Mouse (Mus musculus): ENCODE measurements around the gene 4930544G11Rik.

4930544G11Rik gene

DNA sequence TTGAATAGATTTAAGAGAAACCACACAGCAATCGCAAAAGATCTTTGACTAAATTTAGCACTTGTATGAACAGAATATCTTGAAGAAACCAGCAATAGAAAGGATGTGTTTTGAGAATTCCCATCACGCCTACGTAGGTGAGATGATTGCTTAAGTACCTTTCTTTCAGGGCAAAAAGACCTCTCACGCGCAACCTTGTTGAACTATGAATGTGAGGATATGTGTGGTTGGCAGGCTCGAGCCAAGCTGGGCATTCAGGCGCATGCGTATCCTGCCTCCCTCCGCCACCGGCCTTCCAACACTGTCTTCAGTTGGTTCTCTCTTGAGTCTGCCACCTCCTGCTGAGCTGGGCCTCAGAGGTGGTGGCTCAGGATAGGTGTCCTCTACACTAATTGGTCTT, at the start of gene 4930544G11Rik:
Gene 4930544G11Rik, plus strand, starts transcription at position 301 of the 400 bp plus-strand sequence.
- no peak for DNase-seq (ENCODE audit: low spot score)

DNA sequence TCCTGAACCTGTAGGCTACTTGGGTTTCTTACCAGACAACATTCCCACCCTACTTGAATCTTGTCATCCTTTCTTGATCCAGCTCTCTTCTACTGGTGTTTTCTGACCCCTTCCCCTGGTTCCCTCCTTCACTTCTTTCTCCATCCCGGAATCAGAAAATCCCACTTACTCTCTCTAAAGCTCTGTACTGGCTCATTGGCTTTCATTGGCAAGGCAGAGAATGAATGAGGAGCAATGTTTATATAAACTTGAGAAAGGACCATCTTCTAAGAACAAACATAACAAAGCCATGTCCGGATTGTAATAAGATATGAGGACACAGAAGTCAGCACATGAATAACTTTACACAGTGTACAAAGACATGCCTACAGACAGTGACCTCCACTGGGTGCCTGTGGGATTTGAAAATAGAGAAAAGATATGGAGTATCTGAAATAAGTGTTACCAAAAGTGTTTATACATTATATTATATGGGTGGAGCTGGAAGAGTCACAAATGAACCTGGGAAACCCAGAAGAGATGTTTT, 45.7 kb upstream of the 4930544G11Rik start:
- DNase-seq (ENCODE audit: low spot score), result no peak

DNA sequence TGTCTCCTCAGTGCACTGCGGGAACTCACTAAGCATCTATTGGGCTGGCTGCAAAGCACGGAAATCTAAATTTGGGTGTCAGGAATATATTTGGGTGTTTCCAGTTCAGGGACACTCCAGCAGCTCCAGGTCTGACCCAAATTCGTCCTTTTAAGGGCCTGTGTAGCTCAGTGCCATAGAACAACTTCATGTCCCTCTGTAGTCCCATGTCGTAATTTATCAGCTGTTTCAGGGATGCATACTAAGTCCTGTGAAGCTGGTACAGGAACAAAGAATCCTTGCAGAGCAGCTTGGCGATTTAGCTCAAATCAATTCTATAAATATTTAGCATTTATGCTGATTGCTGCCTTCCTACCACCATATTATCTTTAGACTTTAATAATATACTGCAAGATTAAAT, 37.0 kb upstream of the 4930544G11Rik start:
- no peak for DNase-seq (ENCODE audit: low spot score)

DNA sequence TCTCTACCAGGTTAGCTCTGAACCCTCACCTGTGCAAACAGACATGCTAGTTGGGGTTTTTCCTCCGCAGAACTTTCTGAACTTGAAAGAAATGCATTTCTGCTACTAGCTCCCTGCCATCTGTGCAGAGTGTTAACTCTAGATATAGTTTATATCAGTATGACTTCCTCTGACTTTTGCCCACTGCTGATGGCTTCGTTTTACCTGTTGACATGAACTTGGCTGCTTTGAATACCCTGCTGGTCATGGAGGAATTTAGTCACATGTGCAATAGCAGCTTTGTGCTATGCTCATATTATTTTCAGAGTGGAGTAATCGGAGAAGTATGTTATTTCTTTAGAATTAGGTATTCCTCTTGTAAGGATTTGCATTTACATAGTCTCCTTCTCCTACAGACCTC, 30.7 kb upstream of the 4930544G11Rik start:
- DNase-seq (ENCODE audit: low spot score), result no peak

DNA sequence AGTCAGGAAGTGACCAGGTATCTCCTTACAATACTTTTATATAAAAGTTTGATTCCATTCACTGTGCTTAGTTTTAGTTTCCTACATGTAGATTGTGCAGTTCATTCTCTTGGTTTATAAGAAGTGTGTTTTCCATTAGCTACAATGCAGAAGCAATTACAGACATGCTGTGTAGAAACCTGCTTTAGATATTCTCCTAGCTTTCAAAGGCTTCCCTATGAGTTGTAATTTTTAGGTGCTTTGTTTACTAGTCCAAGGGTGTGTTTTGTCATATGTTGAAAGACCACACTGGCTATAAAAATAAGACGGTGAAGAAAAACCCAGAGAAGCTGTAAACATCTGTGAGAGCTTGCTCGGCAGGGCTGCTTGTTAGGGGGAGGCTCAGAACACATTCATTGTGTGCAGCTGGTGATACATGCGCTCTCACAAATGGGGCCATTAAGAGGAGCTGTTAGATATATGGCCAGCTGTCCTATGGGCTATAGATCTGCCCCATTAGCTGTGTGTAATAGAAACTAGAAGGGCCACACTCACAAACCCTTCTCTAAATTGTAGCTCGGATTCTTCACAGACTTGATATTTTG, 28.8 kb upstream of the 4930544G11Rik start:
- no peak for DNase-seq (ENCODE audit: low spot score)

DNA sequence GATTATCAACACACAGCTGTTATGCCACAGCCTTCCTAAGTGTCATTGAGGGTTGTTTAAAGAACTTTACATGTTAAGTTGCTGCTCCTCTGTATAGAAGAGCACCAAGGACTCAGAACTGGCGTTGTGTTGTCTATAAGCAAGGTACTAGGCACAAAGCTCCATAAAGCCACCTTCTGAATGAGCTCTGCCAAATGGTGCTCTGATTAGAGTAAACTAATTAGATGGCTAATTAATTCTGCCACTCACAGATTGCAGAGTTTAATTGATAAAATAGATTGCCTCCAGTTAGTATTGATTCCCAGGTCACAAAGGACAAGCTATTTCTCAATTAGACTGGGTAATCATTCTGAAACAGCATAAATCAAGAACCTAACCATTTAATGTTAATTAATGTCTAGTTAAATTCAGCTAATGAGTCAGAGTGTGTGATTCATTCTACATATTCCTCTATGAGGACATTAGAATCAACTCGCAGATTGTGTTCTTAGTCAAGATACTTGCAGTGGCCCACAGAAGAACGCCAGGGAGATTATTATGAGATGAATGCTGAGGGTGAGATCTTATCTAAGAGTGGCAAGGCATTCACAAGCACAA, 26.6 kb upstream of the 4930544G11Rik start:
- no peak for DNase-seq (ENCODE audit: low spot score)

GRCm38 (mm10) chr6:65930523-65930922, 21.9 kb upstream of the 4930544G11Rik start:
- DNase-seq (ENCODE audit: low spot score), result no peak

- no peak for DNase-seq (ENCODE audit: low spot score)
These were observed 19.6 kb upstream of the 4930544G11Rik start for GRCm38 (mm10) chr6:65932776-65933175.

DNA sequence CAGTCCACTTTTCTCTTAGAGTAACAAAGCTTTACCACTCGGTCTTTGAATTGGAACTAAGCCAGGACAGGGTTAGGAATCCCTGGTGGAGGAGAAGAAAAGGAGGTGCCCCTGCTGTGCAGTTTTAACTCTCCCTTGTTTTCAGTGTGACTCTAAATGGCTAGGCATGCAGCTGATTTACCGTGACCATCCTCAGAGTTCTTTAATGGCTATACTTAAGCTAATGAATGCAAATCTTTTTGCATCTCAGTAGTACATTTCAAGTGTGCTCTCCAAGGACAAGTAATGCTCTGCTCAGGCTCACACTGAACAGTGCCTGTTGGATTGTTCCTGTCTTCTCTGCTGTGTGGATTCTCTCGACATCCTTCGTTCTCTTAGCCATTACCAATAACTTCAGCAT, 19.2 kb upstream of the 4930544G11Rik start:
- DNase-seq (ENCODE audit: low spot score), result no peak

DNA sequence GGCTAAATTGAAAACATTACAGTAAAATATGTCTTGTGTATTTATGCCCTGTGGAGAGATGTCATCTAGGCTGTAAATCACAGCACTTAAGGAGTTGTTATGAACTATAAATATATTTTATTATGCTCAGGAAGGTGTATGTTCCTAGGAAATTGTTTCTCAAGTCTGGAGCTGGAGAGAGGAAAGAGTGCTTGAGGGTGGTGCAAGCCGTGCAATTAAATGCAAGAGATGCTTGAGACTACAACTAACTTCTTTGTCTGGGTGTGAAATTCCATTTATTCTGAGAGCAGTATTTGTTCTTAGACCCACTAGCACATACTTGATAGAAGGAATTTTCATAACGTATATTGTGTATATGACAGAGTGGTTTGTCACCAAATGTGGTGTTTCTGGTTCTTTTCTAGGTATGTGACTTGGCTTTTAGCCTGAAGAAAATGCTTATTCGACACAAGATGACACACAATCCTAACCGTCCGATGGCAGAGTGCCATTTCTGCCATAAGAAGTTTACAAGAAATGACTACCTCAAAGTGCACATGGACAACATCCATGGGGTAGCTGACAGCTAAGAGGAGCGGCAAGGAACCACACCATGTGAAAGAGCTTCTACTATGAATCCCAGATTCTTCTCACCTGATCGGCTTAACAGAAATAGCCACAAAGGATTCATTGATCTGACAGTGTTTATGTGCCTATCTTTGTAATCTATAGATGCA, 16.7 kb upstream of the 4930544G11Rik start:
- no peak for DNase-seq (ENCODE audit: low spot score)

GRCm38 (mm10) chr6:65950492-65950891, 1.9 kb upstream of the 4930544G11Rik start:
- DNase-seq (ENCODE audit: low spot score), result no peak

DNA sequence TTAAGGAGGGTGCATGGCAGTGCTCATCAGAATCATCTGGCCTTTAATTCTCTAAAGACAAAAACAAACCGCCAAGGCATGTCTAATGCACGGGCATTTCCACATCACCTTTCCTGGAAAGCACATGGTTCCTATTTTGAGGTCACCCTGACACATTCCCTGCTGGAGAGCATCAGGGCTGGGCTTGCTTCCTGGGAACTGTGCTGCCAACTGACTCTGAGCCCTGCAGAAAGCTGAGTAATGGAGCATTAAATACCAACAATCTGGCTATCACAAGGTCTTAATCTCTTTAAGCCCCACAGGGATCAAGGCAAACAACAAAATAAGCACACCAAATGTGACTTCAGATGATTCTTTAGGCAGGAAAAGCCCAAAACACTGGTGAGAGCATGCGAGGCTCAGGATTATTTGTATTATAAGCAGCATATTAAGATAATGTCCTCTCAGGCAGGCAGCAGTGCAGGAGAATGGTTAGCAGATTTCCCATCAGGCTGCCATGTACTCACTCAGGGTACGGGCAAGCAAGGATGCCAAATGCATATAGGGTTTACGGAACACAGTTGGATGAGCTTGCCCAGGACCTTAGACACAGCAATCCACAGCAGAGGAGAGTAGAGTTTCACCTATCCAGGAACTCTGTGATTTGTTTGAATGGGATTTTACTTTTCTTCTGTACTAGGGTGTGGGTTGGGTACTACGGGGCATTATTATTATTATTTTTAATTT, 17.1 kb downstream of the 4930544G11Rik start:
- DNase-seq (ENCODE audit: low spot score), result no peak

GRCm38 (mm10) chr6:65970410-65970809, 18.0 kb downstream of the 4930544G11Rik start:
- no peak for DNase-seq (ENCODE audit: low spot score)

- DNase-seq (ENCODE audit: low spot score), result no peak
These were observed 39.7 kb downstream of the 4930544G11Rik start for GRCm38 (mm10) chr6:65992081-65992480.

GRCm38 (mm10) chr6:65998343-65998742, 45.9 kb downstream of the 4930544G11Rik start:
- DNase-seq (ENCODE audit: low spot score), result no peak

All from spleen, adult 12 weeks (tissue).